Mouse (Mus musculus): ENCODE results near the gene Prr36.

- TF ChIP-seq CTCF (IDR thresholded peaks at IDR 0.05; ENCODE audit: control insufficient read depth, insufficient read depth, insufficient read length) (no peak), USF1 (IDR thresholded peaks at IDR 0.05; ENCODE audit: low read depth) (no peak), MAX (IDR thresholded peaks at IDR 0.05) (no peak), CEBPB (IDR thresholded peaks at IDR 0.05; ENCODE audit: low read depth) (no peak), MYOD1 (IDR thresholded peaks at IDR 0.05; ENCODE audit: control insufficient read depth, insufficient read length, low read depth) (no peak)
Observed at GRCm38 (mm10) chr8:4167918-4168317, 49.3 kb downstream of the Prr36 start.

All from C2C12 (cell line).